Mouse (Mus musculus): ENCODE measurements at regions not wholly inside any gene's neighbourhood (a gene's known extent, or its start where the extent isn't known, plus 50 kb on each side); places are given as distances from the start of the nearest gene placed in this dataset.

- Histone ChIP-seq H3K27ac (ENCODE audit: insufficient read depth, low read depth) (no peak overlapping the region), H3K36me3 (replicated peaks in 1 of 2; ENCODE audit: control insufficient read depth in 1 of 2, insufficient read depth in 1 of 2, low read length in 1 of 2) (no peaks in the 10 kb centered on the region), H3K79me2 (replicated peaks; ENCODE audit: control insufficient read depth, extremely low read depth, insufficient read depth, poor library complexity, severe bottlenecking) (no peaks in the 10 kb centered on the region), H3K4me2 (ENCODE audit: insufficient read depth, low read depth, poor library complexity, severe bottlenecking) (no peak overlapping the region), H3K4me1 (ENCODE audit: control insufficient read depth in 1 of 2, insufficient read depth in 2 of 2) (no peaks in the 10 kb centered on the region), H3K9ac (ENCODE audit: insufficient read depth, low read depth) (no peak overlapping the region), H3K4me3 (replicated peaks in 1 of 3; ENCODE audit: low read depth in 2 of 3, low read length in 2 of 3, poor library complexity in 1 of 3) (no peak overlapping the region), H3K9me3 (replicated peaks; ENCODE audit: low read length) (no peaks in the 10 kb centered on the region), H3K27me3 (replicated peaks) (peaks cover 93% of the 10 kb centered on the region)
- no peak for DNase-seq (ENCODE audit: extremely low read depth)
- in situ Hi-C loops (cut with MboI; ENCODE audit: low pct_ligation_motif_present, low pct_unique_long_range_greater_than_20kb, low sequenced_read_pairs) (loop anchor here (10.0 kb wide), 1 partner anchor 82 kb away; no protein-coding TSS in a partner anchor), dilution Hi-C loops (cut with MboI; ENCODE audit: extremely low pct_ligation_motif_present, extremely low pct_unique_long_range_greater_than_20kb, low sequenced_read_pairs) (no loop called here)
- no peak for TF ChIP-seq ZC3H11A (IDR thresholded peaks at IDR 0.05; ENCODE audit: low read depth, low read length)
- TF ChIP-seq ZKSCAN1 (IDR thresholded peaks at IDR 0.05; ENCODE audit: borderline replicate concordance, low read depth, low read length), result no peak
- TF ChIP-seq TBP (conservative IDR thresholded peaks at IDR 0.05; ENCODE audit: low read depth, low read length), result no peak
- no peak for TF ChIP-seq POLR2AphosphoS2 (IDR thresholded peaks at IDR 0.05; ENCODE audit: low read depth, low read length)
- no peak for TF ChIP-seq ZNF384 (IDR thresholded peaks at IDR 0.05; ENCODE audit: low read depth, low read length)
- no peak for TF ChIP-seq ETS1 (conservative IDR thresholded peaks at IDR 0.05; ENCODE audit: low read depth, low read length)
- no peak for TF ChIP-seq NELFE (IDR thresholded peaks at IDR 0.05; ENCODE audit: low read depth, low read length)
- no peak for TF ChIP-seq MAZ (IDR thresholded peaks at IDR 0.05; ENCODE audit: low read depth, low read length)
- TF ChIP-seq IRF4 (IDR thresholded peaks at IDR 0.05; ENCODE audit: low read depth, low read length), result no peak
- no peak for TF ChIP-seq POLR2A (IDR thresholded peaks at IDR 0.05; ENCODE audit: low read depth, low read length)
- no peak for TF ChIP-seq CHD2 (IDR thresholded peaks at IDR 0.05; ENCODE audit: low read length)
- TF ChIP-seq CTCF (conservative IDR thresholded peaks at IDR 0.05 in 1 of 2, IDR thresholded peaks at IDR 0.05 in 1 of 2; ENCODE audit: low read depth in 2 of 2, low read length in 2 of 2), result no peak
- TF ChIP-seq ZMIZ1 (IDR thresholded peaks at IDR 0.05; ENCODE audit: low read depth, low read length), result no peak
- TF ChIP-seq SMC3 (IDR thresholded peaks at IDR 0.05; ENCODE audit: low read depth, low read length), result no peak
- no peak for TF ChIP-seq MAFK (IDR thresholded peaks at IDR 0.05; ENCODE audit: insufficient replicate concordance, low read length)
- no peak for TF ChIP-seq JUN (IDR thresholded peaks at IDR 0.05; ENCODE audit: insufficient read depth, low read depth, low read length)
- no peak for TF ChIP-seq MAX (IDR thresholded peaks at IDR 0.05; ENCODE audit: low read length)
- TF ChIP-seq MXI1 (IDR thresholded peaks at IDR 0.05; ENCODE audit: low read depth, low read length), result no peak
- TF ChIP-seq JUND (conservative IDR thresholded peaks at IDR 0.05; ENCODE audit: low read depth, low read length), result no peak
Measured at GRCm38 (mm10) chr4:124036483-124036882, 118.7 kb upstream of the 4930535I16Rik start.

DNA sequence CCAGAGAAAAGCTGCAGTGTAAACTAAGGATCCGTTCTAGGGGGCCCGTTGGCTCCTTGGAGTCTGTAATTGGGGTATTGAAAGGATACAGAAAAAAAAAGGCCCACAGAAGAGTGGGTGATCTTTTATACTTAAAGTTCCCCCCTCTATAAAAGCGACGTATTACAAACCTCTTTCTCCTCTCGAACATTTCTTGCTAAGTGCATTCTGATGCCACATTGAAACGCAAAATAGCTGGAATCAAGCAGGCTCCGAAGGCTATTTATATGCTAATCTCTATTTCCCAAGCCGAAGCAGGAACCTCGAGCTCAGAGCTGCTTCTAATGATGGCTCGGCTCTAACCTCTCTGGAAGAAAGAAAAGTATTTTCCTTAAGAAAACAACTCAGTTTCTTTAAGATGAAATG is 117.8 kb upstream of the 4930535I16Rik start:
- H3K4me1 ChIP-seq (ENCODE audit: control insufficient read depth in 1 of 2, insufficient read depth in 2 of 2), result no peaks in the 10 kb centered on the region
- no peak overlapping the region for H3K9ac ChIP-seq (ENCODE audit: insufficient read depth, low read depth)
- no peak for DNase-seq (ENCODE audit: extremely low read depth)
- peaks cover 96% of the 10 kb centered on the region for H3K27me3 ChIP-seq (replicated peaks)
- H3K9me3 ChIP-seq (replicated peaks; ENCODE audit: low read length), result no peaks in the 10 kb centered on the region
- TF ChIP-seq MAFK (IDR thresholded peaks at IDR 0.05; ENCODE audit: insufficient replicate concordance, low read length) (no peak), UBTF (IDR thresholded peaks at IDR 0.05; ENCODE audit: low read depth, low read length) (no peak)
- dilution Hi-C loops (cut with MboI; ENCODE audit: extremely low pct_ligation_motif_present, extremely low pct_unique_long_range_greater_than_20kb, low sequenced_read_pairs), result no loop called here
- in situ Hi-C loops (cut with MboI; ENCODE audit: low pct_ligation_motif_present, low pct_unique_long_range_greater_than_20kb, low sequenced_read_pairs), result loop anchor here (10.0 kb wide), 1 partner anchor 81 kb away; no protein-coding TSS in a partner anchor
- no peaks in the 10 kb centered on the region for H3K36me3 ChIP-seq (replicated peaks in 1 of 2; ENCODE audit: control insufficient read depth in 1 of 2, insufficient read depth in 1 of 2, low read length in 1 of 2)
- H3K79me2 ChIP-seq (replicated peaks; ENCODE audit: control insufficient read depth, extremely low read depth, insufficient read depth, poor library complexity, severe bottlenecking), result no peaks in the 10 kb centered on the region
- H3K4me3 ChIP-seq (replicated peaks in 1 of 3; ENCODE audit: low read depth in 2 of 3, low read length in 2 of 3, poor library complexity in 1 of 3), result no peak overlapping the region
- H3K27ac ChIP-seq (ENCODE audit: insufficient read depth, low read depth), result no peak overlapping the region
- no peak overlapping the region for H3K4me2 ChIP-seq (ENCODE audit: insufficient read depth, low read depth, poor library complexity, severe bottlenecking)

All from CH12.LX (cell line).